Mouse (Mus musculus) MEL (cell line): ENCODE measurements around the gene Fndc3b.

Source experiments
- CTCF ChIP-seq, 3 experiments: IDR thresholded peaks in 2 of 3; conservative IDR thresholded peaks in 1 of 3; 2 replicates each; pipeline ENCODE4 v1.5.1; 2011 to 2012; ENCODE audit warnings: low read length in 3 of 3, low read depth in 2 of 3, mild to moderate bottlenecking in 2 of 3, improper control_type of control experiment in 1 of 3, inconsistent platforms in 1 of 3, mixed read lengths in 1 of 3, moderate library complexity in 1 of 3; ENCODE audit not compliant: control insufficient read depth in 1 of 3, insufficient read depth in 1 of 3, poor library complexity in 1 of 3, severe bottlenecking in 1 of 3
- EP300 ChIP-seq, 2 experiments: IDR thresholded peaks; 2 replicates each; pipeline ENCODE4 v1.6.1; 2011; ENCODE audit warnings: improper control_type of control experiment in 2 of 2, low read length in 2 of 2, low read depth in 1 of 2, mild to moderate bottlenecking in 1 of 2
- POLR2A ChIP-seq, 2 experiments: IDR thresholded peaks; 2 replicates each; pipeline ENCODE4 v1.6.1; 2011 to 2012; ENCODE audit warnings: low read length in 2 of 2, mild to moderate bottlenecking in 2 of 2, control low read depth in 1 of 2, improper control_type of control experiment in 1 of 2, low read depth in 1 of 2, moderate library complexity in 1 of 2; ENCODE audit not compliant: control insufficient read depth in 1 of 2, insufficient read depth in 1 of 2, poor library complexity in 1 of 2

DNA sequence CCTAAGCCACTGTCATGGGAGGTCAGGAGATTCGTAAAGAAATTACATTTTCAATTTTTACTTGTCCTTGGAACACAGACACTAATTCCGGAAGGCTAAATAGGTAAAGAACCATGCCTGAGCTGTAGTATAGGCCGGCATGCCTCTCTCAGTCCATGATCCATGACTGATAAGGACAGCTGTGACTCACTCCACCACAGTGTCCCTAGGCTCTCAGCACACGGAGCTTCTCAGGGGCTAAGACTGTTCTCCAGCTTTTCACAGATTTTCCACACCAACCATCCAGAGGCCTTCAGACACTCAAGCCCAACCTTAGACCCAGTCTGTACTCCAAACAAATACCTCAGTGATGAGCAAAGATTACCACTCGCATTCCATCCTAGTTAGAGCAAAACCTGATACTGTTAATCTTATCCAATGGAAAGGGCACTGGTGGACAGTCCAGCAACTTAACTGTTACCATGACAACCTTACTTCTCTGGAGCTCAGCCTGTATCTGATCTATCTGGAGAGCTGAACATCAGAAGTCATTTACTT is 7.8 kb upstream of the Fndc3b start:
- TF ChIP-seq CTCF (IDR thresholded peaks at IDR 0.05 in 2 of 3, conservative IDR thresholded peaks at IDR 0.05 in 1 of 3; ENCODE audit: control insufficient read depth in 1 of 3, insufficient read depth in 1 of 3, low read depth in 2 of 3, low read length in 3 of 3, poor library complexity in 1 of 3, severe bottlenecking in 1 of 3) (no peak), POLR2A (IDR thresholded peaks at IDR 0.05; ENCODE audit: control insufficient read depth in 1 of 2, insufficient read depth in 1 of 2, low read depth in 1 of 2, low read length in 2 of 2, poor library complexity in 1 of 2) (no peak), EP300 (IDR thresholded peaks at IDR 0.05; ENCODE audit: low read depth in 1 of 2, low read length in 2 of 2) (no peak)
